Mouse (Mus musculus) stomach, postnatal 0 days (tissue): Measurements from ENCODE around the gene Apom. TPM values are rescaled to one million over a fixed set of nuclear protein-coding genes. Genes with fewer than 3 reads are reported as not detected.
A peak's percentile ranks its signal among the peaks of the same experiment; 100 is the strongest.

ENCODE experiments used
- ATAC-seq: fragments of 200-750 bp; cut with Nextera tagmentation; 2 replicates; pipeline ENCODE4 v1.8.0; 2017; ENCODE audit not compliant: low FRiP score, low TSS enrichment
- DNase-seq: peaks from one replicate; pipeline ENCODE4 v3.0.0-alpha.2; 2016; ENCODE audit warnings: low spot score
- H3K27ac ChIP-seq: fragments of 300-500 bp; sonication (generic); replicated peaks from 2 replicates; pipeline ENCODE4 v1.5.1; 2014; ENCODE audit warnings: mild to moderate bottlenecking, control low read depth
- H3K27me3 ChIP-seq: fragments of 300-500 bp; sonication (generic); 2 replicates; pipeline ENCODE4 v1.6.1; 2014; ENCODE audit warnings: low read length; ENCODE audit not compliant: control insufficient read depth, insufficient read depth
- H3K36me3 ChIP-seq: fragments of 300-500 bp; sonication (generic); 2 replicates; pipeline ENCODE4 v1.6.1; 2014; ENCODE audit warnings: low read length, mixed read lengths; ENCODE audit not compliant: control insufficient read depth, insufficient read depth
- H3K4me1 ChIP-seq: fragments of 300-500 bp; sonication (generic); replicated peaks from 2 replicates; pipeline ENCODE4 v1.6.1; 2014; ENCODE audit warnings: antibody characterized with exemption; ENCODE audit not compliant: control insufficient read depth, insufficient read depth
- H3K4me2 ChIP-seq: fragments of 300-500 bp; sonication (generic); replicated peaks from 2 replicates; pipeline ENCODE4 v1.6.1; 2014; ENCODE audit warnings: low read depth, mild to moderate bottlenecking, control low read depth, moderate library complexity
- H3K4me3 ChIP-seq: fragments of 300-500 bp; sonication (generic); 2 replicates; pipeline ENCODE4 v1.5.1; 2014; ENCODE audit warnings: low read depth, low read length, control low read depth
- H3K9ac ChIP-seq: fragments of 300-500 bp; sonication (generic); 2 replicates; pipeline ENCODE4 v1.6.1; 2014; ENCODE audit warnings: mild to moderate bottlenecking, low read length, control low read depth, mixed read lengths
- H3K9me3 ChIP-seq: fragments of 300-500 bp; sonication (generic); 2 replicates; pipeline ENCODE4 v1.6.1; 2016; ENCODE audit warnings: low read length; ENCODE audit not compliant: control insufficient read depth
- CTCF ChIP-seq: IDR thresholded peaks from 2 replicates; pipeline ENCODE4 v1.5.1; 2016; ENCODE audit warnings: antibody characterized with exemption, low read depth, mild to moderate bottlenecking, moderate library complexity
- EP300 ChIP-seq: optimal IDR thresholded peaks from 2 replicates; pipeline ENCODE3; 2016; ENCODE audit warnings: antibody characterized with exemption
- WGBS: fragments of 180-500 bp; shearing (Covaris S2); extraction: QIAGEN DNeasy Blood & Tissue Kit; methylation state at CpG from one replicate; pipeline ENCODE4 v1.1.7; 2014; 5-methylcytosine and 5-hydroxymethylcytosine counted together
- polyA plus RNA-seq: library from polyadenylated mRNA; unstranded; fragments of >200 nt; fragmentation: Nextera tagmentation; extraction: Ambion mirVana; gene quantifications from 2 replicates; pipeline ENCODE4 v1.2.1, GENCODE M21; 2015

Gene Apom
- polyA plus RNA-seq, 1 experiment from 2014 or later: 1.3 TPM

GRCm38 (mm10) chr17:35108097-35108496 is 23.8 kb downstream of the Apom start, which contains the start of gene Ly6g5c:
TSS of gene Ly6g5c (plus strand) at chr17:35108279.
- Histone ChIP-seq H3K4me2 (no peak within 1 kb of the TSS), H3K9me3 (no peaks in the 10 kb centered on the region), H3K4me1 (no peaks in the 10 kb centered on the region), H3K27me3 (no peaks in the 10 kb centered on the region), H3K4me3 (no peak within 1 kb of the TSS), H3K9ac (no peak within 1 kb of the TSS), H3K36me3 (no peaks in the 10 kb centered on the region), H3K27ac (no peak within 1 kb of the TSS)
- WGBS: 84% methylated on average over 6 of the region's 6 CpGs
- TF ChIP-seq CTCF: no peak
- no peak for TF ChIP-seq EP300
- DNase-seq (no peak), ATAC-seq (no peak)

GRCm38 (mm10) chr17:35106522-35106921 is 25.3 kb downstream of the Apom start:
- Histone ChIP-seq H3K4me3 (no peak overlapping the region), H3K36me3 (peaks cover 10% of the 10 kb centered on the region), H3K4me2 (no peak overlapping the region), H3K27ac (no peak overlapping the region), H3K27me3 (no peaks in the 10 kb centered on the region), H3K4me1 (no peaks in the 10 kb centered on the region), H3K9ac (no peak overlapping the region), H3K9me3 (no peaks in the 10 kb centered on the region)
- TF ChIP-seq CTCF (peak; percentile 55), EP300 (no peak)
- 53% methylated on average over 3 of the region's 3 CpGs for WGBS
- DNase-seq: no peak
- ATAC-seq: no peak

DNA sequence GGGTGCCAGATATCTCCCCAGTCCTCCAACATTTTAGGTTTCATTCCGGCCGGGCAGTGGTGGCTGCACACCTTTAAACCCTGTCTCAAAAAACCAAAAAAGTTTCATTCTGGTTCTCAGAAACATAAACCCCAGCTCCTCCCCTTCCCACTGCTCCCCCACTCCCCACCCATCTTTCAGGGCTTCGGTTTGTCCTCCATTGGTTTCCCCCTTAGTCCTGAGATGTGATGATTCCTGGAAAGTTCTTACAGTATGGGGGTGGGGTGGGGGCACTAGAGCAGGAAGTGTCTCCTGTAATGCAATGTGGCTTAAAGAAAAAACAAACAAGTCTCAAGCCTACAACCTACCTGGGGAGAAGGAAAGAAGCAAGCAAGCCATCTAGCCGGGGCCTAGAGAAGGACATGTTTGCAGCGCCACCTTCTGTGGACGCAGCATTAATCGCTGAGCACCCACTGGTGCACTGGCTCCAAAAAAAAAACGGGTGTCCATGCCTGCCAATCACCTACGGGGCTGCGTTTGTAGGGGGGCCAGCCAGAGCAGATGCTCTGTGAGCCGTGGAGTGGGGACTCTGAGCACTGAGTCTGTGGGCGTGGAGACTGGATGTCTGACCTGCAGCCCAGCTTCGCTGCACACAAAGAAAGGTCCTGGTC is 26.0 kb downstream of the Apom start:
- Histone ChIP-seq H3K4me1 (no peaks in the 10 kb centered on the region), H3K9me3 (no peaks in the 10 kb centered on the region), H3K36me3 (peaks cover 16% of the 10 kb centered on the region), H3K4me2 (no peak overlapping the region), H3K9ac (peak overlapping the region; percentile 31; the same call in 1 of the 2 replicates), H3K27me3 (no peaks in the 10 kb centered on the region), H3K27ac (no peak overlapping the region), H3K4me3 (no peak overlapping the region)
- ATAC-seq: 0 out of 2 replicates have a peak, but pooled peaks have one; percentile 36
- peak; percentile 66 for DNase-seq
- peak; percentile 80 for TF ChIP-seq CTCF
- no peak for TF ChIP-seq EP300
- WGBS: 26% methylated on average over 13 of the region's 13 CpGs

GRCm38 (mm10) chr17:35104754-35105153 is 27.1 kb downstream of the Apom start:
- 73% methylated on average over 6 of the region's 6 CpGs for WGBS
- Histone ChIP-seq H3K27ac (no peak overlapping the region), H3K4me3 (no peak overlapping the region), H3K9me3 (no peaks in the 10 kb centered on the region), H3K4me1 (no peaks in the 10 kb centered on the region), H3K27me3 (no peaks in the 10 kb centered on the region), H3K9ac (no peak overlapping the region), H3K36me3 (peaks cover 20% of the 10 kb centered on the region), H3K4me2 (no peak overlapping the region)
- TF ChIP-seq EP300 (no peak), CTCF (no peak)
- DNase-seq (no peak), ATAC-seq (no peak)

DNA sequence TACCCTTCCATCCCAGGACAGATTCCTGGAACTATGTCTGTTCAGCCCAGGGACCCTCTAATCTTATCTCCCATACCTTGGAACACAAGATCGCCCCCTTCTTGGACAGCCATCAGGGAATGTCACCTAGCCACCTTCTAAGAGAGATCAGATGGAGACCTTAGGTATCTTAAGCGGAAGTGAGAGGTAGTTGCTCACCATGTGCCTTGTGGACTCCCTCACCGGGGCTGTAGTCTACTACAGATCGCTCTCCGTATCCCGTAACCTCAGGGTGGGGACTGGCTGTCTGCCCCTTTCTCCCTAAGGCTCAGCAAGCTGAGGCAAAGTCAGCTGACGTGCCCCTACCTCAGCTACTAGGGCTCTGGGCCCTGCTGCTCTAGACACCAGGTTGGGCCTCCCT is 27.8 kb downstream of the Apom start:
- Histone ChIP-seq H3K36me3 (peaks cover 20% of the 10 kb centered on the region), H3K9me3 (no peaks in the 10 kb centered on the region), H3K9ac (no peak overlapping the region), H3K27me3 (no peaks in the 10 kb centered on the region), H3K4me3 (no peak overlapping the region), H3K4me2 (no peak overlapping the region), H3K27ac (no peak overlapping the region), H3K4me1 (no peaks in the 10 kb centered on the region)
- WGBS: 92% methylated on average over 7 of the region's 7 CpGs
- TF ChIP-seq CTCF (no peak), EP300 (no peak)
- DNase-seq (no peak), ATAC-seq (no peak)

- no peak overlapping the region for H3K9ac ChIP-seq
- no peak overlapping the region for H3K4me2 ChIP-seq
- no peak overlapping the region for H3K27ac ChIP-seq
- ATAC-seq: no peak
- H3K36me3 ChIP-seq: peaks cover 21% of the 10 kb centered on the region
- no peak for TF ChIP-seq EP300
- no peak for TF ChIP-seq CTCF
- DNase-seq: no peak
- WGBS: 54% methylated on average over 6 of the region's 6 CpGs
- no peaks in the 10 kb centered on the region for H3K27me3 ChIP-seq
- no peaks in the 10 kb centered on the region for H3K4me1 ChIP-seq
- no peak overlapping the region for H3K4me3 ChIP-seq
- no peaks in the 10 kb centered on the region for H3K9me3 ChIP-seq
Observed at GRCm38 (mm10) chr17:35103221-35103690, 28.6 kb downstream of the Apom start.
